Mouse (Mus musculus): ENCODE measurements around the gene Prr5l. TPM values are rescaled to one million over a fixed set of nuclear protein-coding genes. Genes with fewer than 3 reads are reported as not detected.

The Prr5l gene
- polyA plus RNA-seq, 1 experiment from 2014 or later: 32.7 TPM

- 74% methylated on average over 4 of the region's 4 CpGs for WGBS
- no peaks in the 10 kb centered on the region for H3K4me1 ChIP-seq
- H3K36me3 ChIP-seq: no peaks in the 10 kb centered on the region
- no peaks in the 10 kb centered on the region for H3K9me3 ChIP-seq
- no peaks in the 10 kb centered on the region for H3K27me3 ChIP-seq
- H3K27ac ChIP-seq: no peak overlapping the region
- H3K9ac ChIP-seq: no peak overlapping the region
- no peak for ATAC-seq (ENCODE audit: insufficient number of reproducible peaks, low FRiP score, low TSS enrichment, low read depth)
- no peak overlapping the region for H3K4me2 ChIP-seq
- no peak overlapping the region for H3K4me3 ChIP-seq
Measured at GRCm38 (mm10) chr2:101781357-101781777, 101.5 kb downstream of the Prr5l start.

GRCm38 (mm10) chr2:101778080-101778479 is 104.7 kb downstream of the Prr5l start:
- Histone ChIP-seq H3K4me1 (no peaks in the 10 kb centered on the region), H3K27me3 (no peaks in the 10 kb centered on the region), H3K4me3 (no peak overlapping the region), H3K36me3 (no peaks in the 10 kb centered on the region), H3K27ac (no peak overlapping the region), H3K9me3 (no peaks in the 10 kb centered on the region), H3K4me2 (no peak overlapping the region), H3K9ac (no peak overlapping the region)
- ATAC-seq (ENCODE audit: insufficient number of reproducible peaks, low FRiP score, low TSS enrichment, low read depth): no peak
- 90% methylated on average over 6 of the region's 6 CpGs for WGBS

- no peaks in the 10 kb centered on the region for H3K27me3 ChIP-seq
- H3K4me3 ChIP-seq: no peak overlapping the region
- H3K27ac ChIP-seq: no peak overlapping the region
- no peaks in the 10 kb centered on the region for H3K36me3 ChIP-seq
- no peak overlapping the region for H3K4me2 ChIP-seq
- ATAC-seq (ENCODE audit: insufficient number of reproducible peaks, low FRiP score, low TSS enrichment, low read depth): no peak
- H3K4me1 ChIP-seq: peaks cover 5% of the 10 kb centered on the region
- no peaks in the 10 kb centered on the region for H3K9me3 ChIP-seq
- WGBS: 85% methylated on average over 5 of the region's 5 CpGs
- H3K9ac ChIP-seq: no peak overlapping the region
Measured at GRCm38 (mm10) chr2:101763503-101763902, 119.3 kb downstream of the Prr5l start.

- no peak overlapping the region for H3K4me2 ChIP-seq
- no peaks in the 10 kb centered on the region for H3K36me3 ChIP-seq
- 49% methylated on average over 4 of the region's 4 CpGs for WGBS
- peaks cover 5% of the 10 kb centered on the region for H3K4me1 ChIP-seq
- no peak overlapping the region for H3K4me3 ChIP-seq
- H3K27ac ChIP-seq: peak overlapping the region; percentile 44; the same call in 1 of the 2 replicates
- H3K9ac ChIP-seq: no peak overlapping the region
- ATAC-seq (ENCODE audit: insufficient number of reproducible peaks, low FRiP score, low TSS enrichment, low read depth): peak; percentile 25; the same call in 1 of the 2 replicates
- no peaks in the 10 kb centered on the region for H3K27me3 ChIP-seq
- H3K9me3 ChIP-seq: no peaks in the 10 kb centered on the region
Measured at GRCm38 (mm10) chr2:101762955-101763386, 119.9 kb downstream of the Prr5l start.

GRCm38 (mm10) chr2:101762405-101762804 is 120.4 kb downstream of the Prr5l start:
- WGBS: 62% methylated on average over 10 of the region's 10 CpGs
- H3K9ac ChIP-seq: no peak overlapping the region
- H3K36me3 ChIP-seq: no peaks in the 10 kb centered on the region
- no peaks in the 10 kb centered on the region for H3K27me3 ChIP-seq
- peaks cover 5% of the 10 kb centered on the region for H3K4me1 ChIP-seq
- H3K4me3 ChIP-seq: no peak overlapping the region
- no peaks in the 10 kb centered on the region for H3K9me3 ChIP-seq
- 0 out of 2 replicates have a peak overlapping the region, but pooled peaks have one; percentile 44 for H3K27ac ChIP-seq
- peak; percentile 40; the same call in 1 of the 2 replicates for ATAC-seq (ENCODE audit: insufficient number of reproducible peaks, low FRiP score, low TSS enrichment, low read depth)
- H3K4me2 ChIP-seq: no peak overlapping the region

- WGBS: 79% methylated on average over 1 of the region's 1 CpGs
- Histone ChIP-seq H3K27ac (no peak overlapping the region), H3K9me3 (no peaks in the 10 kb centered on the region)
Measured at GRCm38 (mm10) chr2:101761898-101762297, 120.9 kb downstream of the Prr5l start.

GRCm38 (mm10) chr2:101759523-101760277 is 123.1 kb downstream of the Prr5l start:
- H3K27ac ChIP-seq: peak overlapping the region; percentile 63
- H3K4me3 ChIP-seq: no peak overlapping the region
- WGBS: 39% methylated on average over 9 of the region's 9 CpGs
- peaks cover 11% of the 10 kb centered on the region for H3K4me1 ChIP-seq
- no peak overlapping the region for H3K4me2 ChIP-seq
- no peak overlapping the region for H3K9ac ChIP-seq
- no peaks in the 10 kb centered on the region for H3K27me3 ChIP-seq
- no peaks in the 10 kb centered on the region for H3K9me3 ChIP-seq
- no peak for ATAC-seq (ENCODE audit: insufficient number of reproducible peaks, low FRiP score, low TSS enrichment, low read depth)
- no peaks in the 10 kb centered on the region for H3K36me3 ChIP-seq

More at GRCm38 (mm10) chr2:101761898-101762297, 120.9 kb downstream of the Prr5l start:
- ATAC-seq (ENCODE audit: insufficient number of reproducible peaks, low FRiP score, low TSS enrichment, low read depth): no peak
- H3K9ac ChIP-seq: no peak overlapping the region
- H3K4me3 ChIP-seq: no peak overlapping the region
- H3K27me3 ChIP-seq: no peaks in the 10 kb centered on the region
- H3K4me1 ChIP-seq: peaks cover 5% of the 10 kb centered on the region
- no peaks in the 10 kb centered on the region for H3K36me3 ChIP-seq
- H3K4me2 ChIP-seq: no peak overlapping the region

GRCm38 (mm10) chr2:101757806-101758205 is 125.0 kb downstream of the Prr5l start:
- H3K4me3 ChIP-seq: no peak overlapping the region
- H3K4me1 ChIP-seq: peaks cover 10% of the 10 kb centered on the region
- H3K36me3 ChIP-seq: no peaks in the 10 kb centered on the region
- 97% methylated on average over 1 of the region's 1 CpGs for WGBS
- no peak overlapping the region for H3K9ac ChIP-seq
- no peaks in the 10 kb centered on the region for H3K9me3 ChIP-seq
- no peak overlapping the region for H3K4me2 ChIP-seq
- no peak for ATAC-seq (ENCODE audit: insufficient number of reproducible peaks, low FRiP score, low TSS enrichment, low read depth)
- H3K27me3 ChIP-seq: no peaks in the 10 kb centered on the region
- H3K27ac ChIP-seq: no peak overlapping the region

GRCm38 (mm10) chr2:101756069-101756753 is 126.6 kb downstream of the Prr5l start:
- H3K27ac ChIP-seq: no peak overlapping the region
- 38% methylated on average over 7 of the region's 7 CpGs for WGBS
- ATAC-seq (ENCODE audit: insufficient number of reproducible peaks, low FRiP score, low TSS enrichment, low read depth): no peak
- no peak overlapping the region for H3K4me3 ChIP-seq
- no peaks in the 10 kb centered on the region for H3K9me3 ChIP-seq
- H3K36me3 ChIP-seq: no peaks in the 10 kb centered on the region
- H3K27me3 ChIP-seq: no peaks in the 10 kb centered on the region
- H3K9ac ChIP-seq: no peak overlapping the region
- H3K4me2 ChIP-seq: no peak overlapping the region
- peaks cover 22% of the 10 kb centered on the region for H3K4me1 ChIP-seq

- no peak overlapping the region for H3K4me2 ChIP-seq
- H3K9me3 ChIP-seq: no peaks in the 10 kb centered on the region
- H3K36me3 ChIP-seq: no peaks in the 10 kb centered on the region
- H3K4me1 ChIP-seq: peaks cover 26% of the 10 kb centered on the region
- H3K27ac ChIP-seq: no peak overlapping the region
- H3K4me3 ChIP-seq: no peak overlapping the region
- ATAC-seq (ENCODE audit: insufficient number of reproducible peaks, low FRiP score, low TSS enrichment, low read depth): no peak
- WGBS: 10% methylated on average over 11 of the region's 11 CpGs
- H3K27me3 ChIP-seq: no peaks in the 10 kb centered on the region
- no peak overlapping the region for H3K9ac ChIP-seq
Measured at GRCm38 (mm10) chr2:101754939-101755555, 127.8 kb downstream of the Prr5l start.

GRCm38 (mm10) chr2:101754428-101754827 is 128.4 kb downstream of the Prr5l start:
- Histone ChIP-seq H3K4me1 (peaks cover 26% of the 10 kb centered on the region), H3K36me3 (no peaks in the 10 kb centered on the region), H3K4me3 (no peak overlapping the region), H3K9ac (no peak overlapping the region), H3K4me2 (no peak overlapping the region), H3K27ac (no peak overlapping the region), H3K27me3 (no peaks in the 10 kb centered on the region), H3K9me3 (no peaks in the 10 kb centered on the region)
- ATAC-seq (ENCODE audit: insufficient number of reproducible peaks, low FRiP score, low TSS enrichment, low read depth): no peak
- WGBS: 51% methylated on average over 4 of the region's 4 CpGs

GRCm38 (mm10) chr2:101752979-101753378 is 129.8 kb downstream of the Prr5l start:
- Histone ChIP-seq H3K27me3 (no peaks in the 10 kb centered on the region), H3K4me3 (no peak overlapping the region), H3K4me1 (peaks cover 26% of the 10 kb centered on the region), H3K27ac (no peak overlapping the region), H3K9ac (no peak overlapping the region), H3K4me2 (no peak overlapping the region), H3K36me3 (0 out of 2 replicates have a peak, but pooled peaks cover 4% of the 10 kb centered on the region), H3K9me3 (no peaks in the 10 kb centered on the region)
- WGBS: 92% methylated on average over 6 of the region's 6 CpGs
- no peak for ATAC-seq (ENCODE audit: insufficient number of reproducible peaks, low FRiP score, low TSS enrichment, low read depth)
